Mouse (Mus musculus): Measurements from ENCODE around the gene Napa. TPM values are rescaled to one million over a fixed set of nuclear protein-coding genes. Genes with fewer than 3 reads are reported as not detected.

Napa gene
- polyA plus RNA-seq, 1 experiment from 2014 or later = 161 TPM

- 96% methylated on average over 8 of the region's 8 CpGs for WGBS
- Histone ChIP-seq H3K9me3 (ENCODE audit: control insufficient read depth, low read length) (no peaks in the 10 kb centered on the region), H3K4me1 (ENCODE audit: control insufficient read depth in 2 of 2, insufficient read depth in 2 of 2, low read length in 2 of 2) (no peaks in the 10 kb centered on the region), H3K27ac (replicated peaks in 1 of 2; ENCODE audit: control insufficient read depth in 1 of 2, insufficient read depth in 1 of 2, low read depth in 2 of 2, low read length in 2 of 2) (no peak overlapping the region), H3K9ac (ENCODE audit: low read length) (no peak overlapping the region), H3K27me3 (ENCODE audit: control insufficient read depth, insufficient read depth, low read length) (no peaks in the 10 kb centered on the region), H3K36me3 (ENCODE audit: control insufficient read depth, insufficient read depth, low read length) (peaks cover 84% of the 10 kb centered on the region), H3K4me3 (ENCODE audit: control insufficient read depth in 1 of 2, insufficient read depth in 1 of 2, low read depth in 1 of 2, low read length in 2 of 2) (no peak overlapping the region), H3K4me2 (ENCODE audit: low read length) (no peak overlapping the region)
- ATAC-seq (ENCODE audit: insufficient number of reproducible peaks, insufficient read depth, low FRiP score, low read depth) = no peak
Measured at GRCm38 (mm10) chr7:16110158-16110557, 11.9 kb downstream of the Napa start.

DNA sequence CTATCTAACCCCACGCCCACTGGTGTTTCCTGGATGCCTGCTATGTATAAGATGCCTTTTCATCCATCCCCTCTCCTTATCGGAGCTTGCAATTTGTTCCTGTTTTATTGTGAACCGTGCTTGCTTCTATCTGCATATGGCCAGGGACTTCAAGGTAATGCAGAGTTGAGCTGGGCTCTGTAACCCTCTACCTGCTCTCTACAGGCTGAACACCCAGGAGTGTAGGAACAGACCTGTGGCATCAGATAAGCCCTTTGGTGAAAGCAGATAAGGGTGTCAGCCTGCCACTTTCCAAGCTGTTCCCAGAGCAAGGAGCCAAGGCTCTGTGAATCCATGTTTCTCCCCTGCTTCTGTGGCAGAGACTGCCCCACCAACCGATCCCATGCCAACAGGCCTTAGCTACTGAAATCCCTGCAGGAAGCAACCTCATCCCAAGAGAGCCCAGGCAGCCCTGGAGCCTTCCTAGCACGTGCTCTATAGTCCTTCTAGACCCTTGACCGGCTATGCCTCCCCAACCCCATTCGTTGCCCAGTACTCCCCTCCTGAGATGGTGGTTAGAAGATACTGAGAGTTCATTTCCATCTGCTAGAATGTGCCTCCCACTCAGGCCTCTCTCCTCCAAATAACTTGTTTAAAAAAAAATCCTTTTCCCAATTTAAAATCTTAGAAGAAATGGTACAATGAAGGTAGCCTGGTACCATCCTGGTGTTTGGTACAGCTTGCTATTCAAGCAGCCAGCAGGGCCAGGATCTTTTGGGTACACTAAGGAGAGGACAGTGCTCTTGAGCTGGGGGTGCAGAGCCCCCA lies 13.2 kb downstream of the Napa start:
- Histone ChIP-seq H3K27ac (replicated peaks in 1 of 2; ENCODE audit: control insufficient read depth in 1 of 2, insufficient read depth in 1 of 2, low read depth in 2 of 2, low read length in 2 of 2) (no peak overlapping the region), H3K36me3 (ENCODE audit: control insufficient read depth, insufficient read depth, low read length) (peaks cover 95% of the 10 kb centered on the region), H3K4me3 (ENCODE audit: control insufficient read depth in 1 of 2, insufficient read depth in 1 of 2, low read depth in 1 of 2, low read length in 2 of 2) (no peak overlapping the region), H3K4me2 (ENCODE audit: low read length) (no peak overlapping the region), H3K4me1 (ENCODE audit: control insufficient read depth in 2 of 2, insufficient read depth in 2 of 2, low read length in 2 of 2) (no peaks in the 10 kb centered on the region), H3K9ac (ENCODE audit: low read length) (no peak overlapping the region), H3K9me3 (ENCODE audit: control insufficient read depth, low read length) (no peaks in the 10 kb centered on the region), H3K27me3 (ENCODE audit: control insufficient read depth, insufficient read depth, low read length) (no peaks in the 10 kb centered on the region)
- 92% methylated on average over 7 of the region's 7 CpGs for WGBS
- no peak for ATAC-seq (ENCODE audit: insufficient number of reproducible peaks, insufficient read depth, low FRiP score, low read depth)

DNA sequence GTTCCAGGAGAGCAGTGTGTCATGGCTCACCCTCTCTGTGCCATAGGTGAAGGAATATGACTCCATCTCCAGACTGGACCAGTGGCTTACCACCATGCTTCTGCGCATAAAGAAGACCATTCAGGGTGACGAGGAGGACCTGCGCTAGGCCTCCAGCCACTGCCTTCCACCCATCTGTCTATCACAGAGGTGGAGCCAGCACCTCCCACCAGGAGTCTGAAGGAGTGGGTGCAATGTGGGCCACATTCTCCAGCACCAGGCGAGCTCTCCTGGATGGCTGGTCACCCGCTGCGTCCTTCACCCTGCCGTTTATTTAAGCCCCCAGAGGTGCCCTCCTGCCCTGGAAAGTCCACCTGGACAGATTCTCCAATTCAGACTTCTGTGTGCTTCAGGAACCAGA lies 18.2 kb downstream of the Napa start:
- H3K4me1 ChIP-seq (ENCODE audit: control insufficient read depth in 2 of 2, insufficient read depth in 2 of 2, low read length in 2 of 2) = peaks cover 4 to 18% of the 10 kb centered on the region in 2 experiments
- peaks cover 67% of the 10 kb centered on the region for H3K36me3 ChIP-seq (ENCODE audit: control insufficient read depth, insufficient read depth, low read length)
- no peak overlapping the region for H3K9ac ChIP-seq (ENCODE audit: low read length)
- H3K27ac ChIP-seq (replicated peaks in 1 of 2; ENCODE audit: control insufficient read depth in 1 of 2, insufficient read depth in 1 of 2, low read depth in 2 of 2, low read length in 2 of 2) = no peak overlapping the region
- no peaks in the 10 kb centered on the region for H3K9me3 ChIP-seq (ENCODE audit: control insufficient read depth, low read length)
- WGBS = 90% methylated on average over 7 of the region's 7 CpGs
- no peak overlapping the region for H3K4me2 ChIP-seq (ENCODE audit: low read length)
- H3K4me3 ChIP-seq (ENCODE audit: control insufficient read depth in 1 of 2, insufficient read depth in 1 of 2, low read depth in 1 of 2, low read length in 2 of 2) = no peak overlapping the region
- ATAC-seq (ENCODE audit: insufficient number of reproducible peaks, insufficient read depth, low FRiP score, low read depth) = no peak
- H3K27me3 ChIP-seq (ENCODE audit: control insufficient read depth, insufficient read depth, low read length) = no peaks in the 10 kb centered on the region

GRCm38 (mm10) chr7:16117100-16117499 lies 18.8 kb downstream of the Napa start:
- ATAC-seq (ENCODE audit: insufficient number of reproducible peaks, insufficient read depth, low FRiP score, low read depth) = no peak

DNA sequence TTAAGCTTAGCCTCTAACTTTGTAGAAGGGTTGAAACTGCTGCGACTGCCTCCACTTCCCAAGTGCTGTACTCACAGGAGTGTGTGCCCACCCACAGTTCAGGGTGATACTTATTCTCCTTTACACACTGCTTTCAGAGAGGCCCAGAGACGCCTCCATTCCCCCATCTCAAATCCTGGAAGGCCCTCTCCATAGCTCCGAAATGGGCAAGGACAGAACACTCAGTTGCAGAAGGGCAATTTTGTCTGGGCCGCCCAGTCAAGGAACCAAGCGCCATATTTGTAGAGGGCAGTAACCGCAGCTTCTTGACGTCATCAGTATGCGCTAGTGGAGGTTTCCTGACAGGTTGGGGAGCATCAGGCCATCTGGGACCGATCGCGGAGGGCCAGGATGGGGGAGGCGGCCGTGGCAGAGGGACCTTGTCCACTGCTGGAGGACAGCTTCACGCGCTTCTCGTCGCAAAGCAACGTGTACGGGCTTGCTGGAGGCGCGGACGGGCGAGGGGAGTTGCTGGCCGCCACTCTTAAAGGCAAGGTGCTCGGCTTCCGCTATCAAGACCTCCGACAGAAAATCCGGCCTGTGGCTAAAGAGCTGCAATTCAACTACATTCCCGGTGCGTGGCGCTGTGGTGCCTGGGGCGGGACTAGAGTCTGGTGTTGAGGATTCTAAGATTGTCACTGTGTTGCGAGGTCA lies 21.5 kb downstream of the Napa start, which contains the start of gene Kptn:
Gene Kptn, plus strand, starts transcription at position 327 of the 693 bp plus-strand sequence.
- peak; percentile 68 for ATAC-seq (ENCODE audit: insufficient number of reproducible peaks, insufficient read depth, low FRiP score, low read depth)
- Histone ChIP-seq H3K9ac (ENCODE audit: low read length) (peak within 1 kb of the TSS; percentile 87), H3K4me3 (ENCODE audit: control insufficient read depth in 1 of 2, insufficient read depth in 1 of 2, low read depth in 1 of 2, low read length in 2 of 2) (peak within 1 kb of the TSS; percentile 83 to 97), H3K27ac (replicated peaks in 1 of 2; ENCODE audit: control insufficient read depth in 1 of 2, insufficient read depth in 1 of 2, low read depth in 2 of 2, low read length in 2 of 2) (peak within 1 kb of the TSS; percentile 92 to 94), H3K4me1 (ENCODE audit: control insufficient read depth in 2 of 2, insufficient read depth in 2 of 2, low read length in 2 of 2) (peaks cover 4 to 18% of the 10 kb centered on the region in 2 experiments), H3K36me3 (ENCODE audit: control insufficient read depth, insufficient read depth, low read length) (peaks cover 37% of the 10 kb centered on the region), H3K9me3 (ENCODE audit: control insufficient read depth, low read length) (no peaks in the 10 kb centered on the region), H3K27me3 (ENCODE audit: control insufficient read depth, insufficient read depth, low read length) (no peaks in the 10 kb centered on the region), H3K4me2 (ENCODE audit: low read length) (peak within 1 kb of the TSS; percentile 83)
- 2% methylated on average over 33 of the region's 33 CpGs for WGBS

More at GRCm38 (mm10) chr7:16117100-16117499, 18.8 kb downstream of the Napa start:
- Histone ChIP-seq H3K36me3 (ENCODE audit: control insufficient read depth, insufficient read depth, low read length) (peaks cover 60% of the 10 kb centered on the region), H3K9ac (ENCODE audit: low read length) (no peak overlapping the region), H3K27ac (replicated peaks in 1 of 2; ENCODE audit: control insufficient read depth in 1 of 2, insufficient read depth in 1 of 2, low read depth in 2 of 2, low read length in 2 of 2) (no peak overlapping the region), H3K4me3 (ENCODE audit: control insufficient read depth in 1 of 2, insufficient read depth in 1 of 2, low read depth in 1 of 2, low read length in 2 of 2) (no peak overlapping the region), H3K4me2 (ENCODE audit: low read length) (no peak overlapping the region), H3K9me3 (ENCODE audit: control insufficient read depth, low read length) (no peaks in the 10 kb centered on the region), H3K27me3 (ENCODE audit: control insufficient read depth, insufficient read depth, low read length) (no peaks in the 10 kb centered on the region), H3K4me1 (ENCODE audit: control insufficient read depth in 2 of 2, insufficient read depth in 2 of 2, low read length in 2 of 2) (peaks cover 4 to 18% of the 10 kb centered on the region in 2 experiments)
- 84% methylated on average over 3 of the region's 3 CpGs for WGBS

- H3K4me2 ChIP-seq (ENCODE audit: low read length) = peak overlapping the region; percentile 83
- H3K4me1 ChIP-seq (ENCODE audit: control insufficient read depth in 2 of 2, insufficient read depth in 2 of 2, low read length in 2 of 2) = peaks cover 4 to 18% of the 10 kb centered on the region in 2 experiments
- 28% methylated on average over 9 of the region's 9 CpGs for WGBS
- ATAC-seq (ENCODE audit: insufficient number of reproducible peaks, insufficient read depth, low FRiP score, low read depth) = peak; percentile 32; the same call in 1 of the 2 replicates
- no peaks in the 10 kb centered on the region for H3K9me3 ChIP-seq (ENCODE audit: control insufficient read depth, low read length)
- peak overlapping the region; percentile 83 to 97 for H3K4me3 ChIP-seq (ENCODE audit: control insufficient read depth in 1 of 2, insufficient read depth in 1 of 2, low read depth in 1 of 2, low read length in 2 of 2)
- peaks cover 37% of the 10 kb centered on the region for H3K36me3 ChIP-seq (ENCODE audit: control insufficient read depth, insufficient read depth, low read length)
- no peak overlapping the region; a peak in 2 of 4 replicates for H3K27ac ChIP-seq (replicated peaks in 1 of 2; ENCODE audit: control insufficient read depth in 1 of 2, insufficient read depth in 1 of 2, low read depth in 2 of 2, low read length in 2 of 2)
- peak overlapping the region; percentile 87 for H3K9ac ChIP-seq (ENCODE audit: low read length)
- H3K27me3 ChIP-seq (ENCODE audit: control insufficient read depth, insufficient read depth, low read length) = no peaks in the 10 kb centered on the region
Measured at GRCm38 (mm10) chr7:16120262-16120600, 22.0 kb downstream of the Napa start.

- no peaks in the 10 kb centered on the region for H3K27me3 ChIP-seq (ENCODE audit: control insufficient read depth, insufficient read depth, low read length)
- no peak overlapping the region for H3K9ac ChIP-seq (ENCODE audit: low read length)
- no peak for ATAC-seq (ENCODE audit: insufficient number of reproducible peaks, insufficient read depth, low FRiP score, low read depth)
- WGBS = 73% methylated on average over 9 of the region's 9 CpGs
- H3K27ac ChIP-seq (replicated peaks in 1 of 2; ENCODE audit: control insufficient read depth in 1 of 2, insufficient read depth in 1 of 2, low read depth in 2 of 2, low read length in 2 of 2) = no peak overlapping the region
- H3K9me3 ChIP-seq (ENCODE audit: control insufficient read depth, low read length) = no peaks in the 10 kb centered on the region
- H3K36me3 ChIP-seq (ENCODE audit: control insufficient read depth, insufficient read depth, low read length) = peaks cover 27% of the 10 kb centered on the region
- H3K4me2 ChIP-seq (ENCODE audit: low read length) = no peak overlapping the region
- no peak overlapping the region for H3K4me3 ChIP-seq (ENCODE audit: control insufficient read depth in 1 of 2, insufficient read depth in 1 of 2, low read depth in 1 of 2, low read length in 2 of 2)
- H3K4me1 ChIP-seq (ENCODE audit: control insufficient read depth in 2 of 2, insufficient read depth in 2 of 2, low read length in 2 of 2) = peaks cover 15 to 19% of the 10 kb centered on the region in 2 experiments
Measured at GRCm38 (mm10) chr7:16125829-16126228, 27.6 kb downstream of the Napa start.

Data from heart, embryonic 14.5 days (tissue).